Mouse (Mus musculus): Measurements from ENCODE around the gene Dusp8. TPM values are rescaled to one million over a fixed set of nuclear protein-coding genes. Genes with fewer than 3 reads are reported as not detected.

Dusp8 gene
- polyA plus RNA-seq, 1 experiment, result 13.4 TPM

DNA sequence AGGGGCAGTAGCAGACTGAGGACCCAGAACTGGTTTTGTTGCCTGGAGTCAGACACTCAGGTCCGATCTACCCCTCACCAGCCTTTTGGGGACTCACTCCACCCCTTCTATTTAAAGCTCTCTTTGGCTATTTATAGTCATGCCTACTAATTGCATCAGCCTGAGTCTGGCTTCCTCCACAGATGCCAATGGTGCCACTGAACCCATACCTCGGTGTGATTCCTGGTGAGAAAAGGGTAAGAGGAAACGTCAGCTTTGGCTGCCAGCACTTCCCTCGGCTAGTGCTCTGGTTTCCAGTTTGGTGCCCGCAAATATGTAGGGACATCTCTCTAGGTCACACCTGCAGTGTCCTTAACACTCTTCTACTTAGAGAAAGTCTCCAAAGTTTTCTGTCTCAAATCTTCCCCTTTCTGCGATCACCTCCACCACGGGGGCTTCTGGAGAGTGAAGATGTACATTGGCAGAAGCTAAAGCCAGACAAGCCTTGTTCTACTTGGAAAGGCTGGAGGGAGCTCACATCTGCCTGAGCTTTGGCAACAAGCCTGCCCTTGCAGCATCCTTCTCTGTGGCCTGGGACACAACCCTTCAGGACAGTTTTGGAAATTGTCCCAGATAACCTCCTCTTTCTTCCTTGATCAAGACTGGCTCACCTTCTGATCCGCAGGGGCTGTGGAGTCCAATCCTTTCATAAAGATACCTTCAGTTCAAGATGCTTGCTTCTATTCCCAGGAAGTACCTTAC, 21.3 kb downstream of the Dusp8 start:
- H3K4me1 ChIP-seq (ENCODE audit: control insufficient read depth, insufficient read depth, insufficient read length, low read length), result peaks cover 11% of the 10 kb centered on the region
- 79% methylated on average over 8 of the region's 8 CpGs for WGBS
- H3K4me3 ChIP-seq (ENCODE audit: low read depth, low read length), result no peak overlapping the region
- H3K36me3 ChIP-seq (ENCODE audit: control insufficient read depth, insufficient read depth, low read length), result no peaks in the 10 kb centered on the region
- no peak overlapping the region for H3K27ac ChIP-seq (ENCODE audit: insufficient read depth, low read depth, low read length)
- no peak for TF ChIP-seq POLR2A (IDR thresholded peaks at IDR 0.05; ENCODE audit: low read depth, low read length)
- no peak for TF ChIP-seq CTCF (IDR thresholded peaks at IDR 0.05; ENCODE audit: extremely low read depth, insufficient read length, insufficient replicate concordance, low read depth, low read length)
- H3K27me3 ChIP-seq (ENCODE audit: control insufficient read depth, insufficient read depth, low read length), result no peaks in the 10 kb centered on the region

- Histone ChIP-seq H3K27me3 (ENCODE audit: control insufficient read depth, insufficient read depth, low read length) (no peaks in the 10 kb centered on the region), H3K4me3 (ENCODE audit: low read depth, low read length) (no peak overlapping the region), H3K36me3 (ENCODE audit: control insufficient read depth, insufficient read depth, low read length) (no peaks in the 10 kb centered on the region), H3K27ac (ENCODE audit: insufficient read depth, low read depth, low read length) (no peak overlapping the region), H3K4me1 (ENCODE audit: control insufficient read depth, insufficient read depth, insufficient read length, low read length) (peaks cover 21% of the 10 kb centered on the region)
- TF ChIP-seq POLR2A (IDR thresholded peaks at IDR 0.05; ENCODE audit: low read depth, low read length), result no peak
- no peak for TF ChIP-seq CTCF (IDR thresholded peaks at IDR 0.05; ENCODE audit: extremely low read depth, insufficient read length, insufficient replicate concordance, low read depth, low read length)
These were observed 23.9 kb downstream of the Dusp8 start for GRCm38 (mm10) chr7:142071717-142072116.

DNA sequence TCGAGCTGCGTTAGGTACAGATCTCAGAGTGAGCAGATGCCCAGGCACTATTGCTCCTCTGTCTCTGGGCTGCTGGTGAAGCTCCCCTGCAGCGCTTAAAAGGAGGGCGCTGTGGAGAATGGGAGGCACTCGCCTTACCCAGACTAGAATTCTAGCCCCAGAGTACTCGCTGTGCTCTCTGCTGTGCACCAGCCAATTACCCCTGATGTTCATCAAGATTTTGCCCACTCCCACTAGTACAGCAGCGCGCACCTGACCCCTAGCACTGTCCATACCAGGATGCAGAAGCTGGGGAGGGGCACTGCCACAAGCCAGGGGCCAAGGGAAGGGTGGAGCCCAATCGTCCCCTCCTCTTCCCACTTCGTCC, 24.4 kb downstream of the Dusp8 start:
- Histone ChIP-seq H3K36me3 (ENCODE audit: control insufficient read depth, insufficient read depth, low read length) (no peaks in the 10 kb centered on the region), H3K27ac (ENCODE audit: insufficient read depth, low read depth, low read length) (0 out of 2 replicates have a peak overlapping the region, but pooled peaks have one; percentile 61), H3K27me3 (ENCODE audit: control insufficient read depth, insufficient read depth, low read length) (no peaks in the 10 kb centered on the region), H3K4me3 (ENCODE audit: low read depth, low read length) (no peak overlapping the region), H3K4me1 (ENCODE audit: control insufficient read depth, insufficient read depth, insufficient read length, low read length) (peaks cover 21% of the 10 kb centered on the region)
- WGBS, result 3% methylated on average over 8 of the region's 10 CpGs
- no peak for TF ChIP-seq CTCF (IDR thresholded peaks at IDR 0.05; ENCODE audit: extremely low read depth, insufficient read length, insufficient replicate concordance, low read depth, low read length)
- TF ChIP-seq POLR2A (IDR thresholded peaks at IDR 0.05; ENCODE audit: low read depth, low read length), result no peak

DNA sequence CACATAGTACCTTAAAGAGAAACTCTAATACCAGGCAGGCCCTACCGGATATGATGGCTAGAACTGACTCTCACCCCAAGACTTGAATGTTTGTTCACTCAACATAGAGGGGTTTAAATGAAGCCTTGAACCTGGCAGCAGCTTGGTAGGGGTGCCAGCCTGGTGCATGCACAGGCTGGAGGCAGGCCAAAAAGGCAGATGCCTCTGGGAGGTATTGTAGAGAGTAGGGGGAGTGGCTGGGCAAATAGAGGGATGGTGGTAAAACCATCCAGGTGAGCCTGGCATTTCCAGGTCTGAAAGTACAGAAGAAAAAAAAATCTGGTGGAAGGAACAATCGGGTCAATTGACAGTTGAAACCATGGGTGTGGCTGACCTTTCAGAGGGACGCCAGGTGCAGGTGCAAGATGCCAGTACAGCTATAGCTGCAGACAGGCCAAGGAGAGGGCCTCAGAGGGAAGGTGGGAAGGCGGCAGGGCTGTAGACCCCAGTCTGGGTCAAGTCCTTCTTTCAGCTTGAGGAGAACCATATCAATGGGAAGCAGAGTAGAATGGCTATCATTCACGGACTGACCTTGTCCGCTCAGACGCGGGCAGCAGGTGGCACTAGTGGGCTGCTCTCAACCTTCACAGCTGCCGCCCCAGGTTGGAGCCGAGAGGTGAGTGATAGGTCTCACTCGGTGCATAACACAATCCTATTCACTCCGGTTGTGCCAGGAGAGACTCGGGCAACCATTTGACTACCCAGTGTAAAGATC, 25.0 kb downstream of the Dusp8 start:
- Histone ChIP-seq H3K27ac (ENCODE audit: insufficient read depth, low read depth, low read length) (peak overlapping the region; percentile 61), H3K27me3 (ENCODE audit: control insufficient read depth, insufficient read depth, low read length) (no peaks in the 10 kb centered on the region), H3K4me3 (ENCODE audit: low read depth, low read length) (peak overlapping the region; percentile 34; the same call in 1 of the 2 replicates), H3K36me3 (ENCODE audit: control insufficient read depth, insufficient read depth, low read length) (no peaks in the 10 kb centered on the region), H3K4me1 (ENCODE audit: control insufficient read depth, insufficient read depth, insufficient read length, low read length) (peaks cover 21% of the 10 kb centered on the region)
- TF ChIP-seq POLR2A (IDR thresholded peaks at IDR 0.05; ENCODE audit: low read depth, low read length), result no peak
- peak; percentile 89 for TF ChIP-seq CTCF (IDR thresholded peaks at IDR 0.05; ENCODE audit: extremely low read depth, insufficient read length, insufficient replicate concordance, low read depth, low read length)
- 7% methylated on average over 13 of the region's 13 CpGs for WGBS

- H3K27ac ChIP-seq (ENCODE audit: insufficient read depth, low read depth, low read length), result peak overlapping the region; percentile 83
- no peak for TF ChIP-seq CTCF (IDR thresholded peaks at IDR 0.05; ENCODE audit: extremely low read depth, insufficient read length, insufficient replicate concordance, low read depth, low read length)
- no peak for TF ChIP-seq POLR2A (IDR thresholded peaks at IDR 0.05; ENCODE audit: low read depth, low read length)
- H3K36me3 ChIP-seq (ENCODE audit: control insufficient read depth, insufficient read depth, low read length), result no peaks in the 10 kb centered on the region
- no peak overlapping the region for H3K4me3 ChIP-seq (ENCODE audit: low read depth, low read length)
- no peaks in the 10 kb centered on the region for H3K27me3 ChIP-seq (ENCODE audit: control insufficient read depth, insufficient read depth, low read length)
- 14% methylated on average over 4 of the region's 4 CpGs for WGBS
- H3K4me1 ChIP-seq (ENCODE audit: control insufficient read depth, insufficient read depth, insufficient read length, low read length), result peaks cover 21% of the 10 kb centered on the region
These were observed 27.2 kb downstream of the Dusp8 start for GRCm38 (mm10) chr7:142068429-142068828.

DNA sequence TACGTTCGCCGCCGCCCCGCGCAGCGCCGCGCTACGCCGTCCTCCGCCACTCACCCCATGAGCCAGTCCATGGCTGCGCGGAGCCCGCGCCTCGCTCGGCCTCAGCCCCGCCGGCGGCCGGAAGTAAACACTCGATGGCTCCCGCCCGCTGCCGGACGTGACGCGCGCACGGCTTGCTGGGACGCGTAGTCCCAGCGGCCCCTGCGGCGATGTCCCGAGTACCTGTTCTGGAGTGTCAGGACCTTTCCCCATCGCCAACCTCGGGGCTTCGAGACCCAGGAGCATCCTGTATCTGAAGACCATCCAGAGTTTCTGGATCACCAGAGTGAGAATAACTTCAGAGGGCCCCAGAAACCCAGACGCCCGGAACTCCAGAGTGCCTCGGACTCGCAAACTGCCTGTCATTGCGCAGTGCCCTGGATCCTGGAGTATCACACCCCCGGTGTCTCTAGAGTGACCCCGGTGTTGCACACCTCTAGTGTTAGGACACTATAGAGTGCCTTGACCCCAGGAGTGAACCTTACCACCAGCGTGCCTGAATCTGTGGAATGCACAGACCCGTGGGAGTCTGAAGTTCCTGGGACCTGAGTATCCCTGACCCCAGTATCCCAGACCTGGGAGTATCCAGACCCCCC, 34.6 kb downstream of the Dusp8 start, which contains the start of gene Mob2:
TSS of gene Mob2 (minus strand) at position 135 of the 635 bp plus-strand sequence.
- H3K27ac ChIP-seq (ENCODE audit: insufficient read depth, low read depth, low read length), result peak within 1 kb of the TSS; percentile 30
- TF ChIP-seq CTCF (IDR thresholded peaks at IDR 0.05; ENCODE audit: extremely low read depth, insufficient read length, insufficient replicate concordance, low read depth, low read length) (no peak), POLR2A (IDR thresholded peaks at IDR 0.05; ENCODE audit: low read depth, low read length) (peak; percentile 89)
- peak within 1 kb of the TSS; percentile 89 for H3K4me3 ChIP-seq (ENCODE audit: low read depth, low read length)
- H3K4me1 ChIP-seq (ENCODE audit: control insufficient read depth, insufficient read depth, insufficient read length, low read length), result peaks cover 25% of the 10 kb centered on the region
- H3K36me3 ChIP-seq (ENCODE audit: control insufficient read depth, insufficient read depth, low read length), result no peaks in the 10 kb centered on the region
- no peaks in the 10 kb centered on the region for H3K27me3 ChIP-seq (ENCODE audit: control insufficient read depth, insufficient read depth, low read length)
- 1% methylated on average over 49 of the region's 49 CpGs for WGBS

Data from small intestine, adult 2 months (tissue).